Mouse (Mus musculus) ES-Bruce4 (cell line): Measurements from ENCODE around the gene Crabp2.

Experiments used
- CTCF ChIP-seq: IDR thresholded peaks from one replicate; pipeline ENCODE4 v1.8.1; 2011; ENCODE audit warnings: low read depth, low read length
- EP300 ChIP-seq: IDR thresholded peaks from 2 replicates; pipeline ENCODE4 v1.6.1; 2011; ENCODE audit warnings: low read depth, low read length; ENCODE audit not compliant: insufficient read depth
- POLR2A ChIP-seq: IDR thresholded peaks from one replicate; pipeline ENCODE4 v1.8.1; 2011; ENCODE audit warnings: low read length; ENCODE audit not compliant: insufficient read depth

- TF ChIP-seq POLR2A (no peak), CTCF (no peak), EP300 (no peak)
Observed at GRCm38 (mm10) chr3:87901036-87901624, 47.3 kb upstream of the Crabp2 start.
